Mouse (Mus musculus): Measurements from ENCODE around the gene Kcnh4.

DNA sequence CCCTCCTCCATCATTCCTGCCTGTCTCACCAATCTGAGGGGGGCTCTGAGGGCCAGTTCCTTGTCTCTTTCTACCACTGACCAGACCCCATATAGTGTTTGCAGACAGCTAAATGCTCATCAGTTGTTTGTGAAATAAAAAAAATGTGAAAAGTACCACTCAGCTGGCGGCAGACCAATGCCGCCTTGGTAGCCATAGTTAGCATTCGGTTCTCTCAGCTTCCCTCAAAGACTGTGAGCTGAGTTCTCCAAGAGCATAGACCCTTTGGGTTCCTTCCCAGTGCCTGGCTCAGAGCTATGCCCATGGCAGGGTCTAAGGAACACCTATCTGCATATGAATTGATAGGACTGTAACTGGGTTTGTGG, 5.1 kb downstream of the Kcnh4 start:
- no peak for TF ChIP-seq POLR2A (IDR thresholded peaks at IDR 0.05; ENCODE audit: extremely low read depth, insufficient read depth, low read length)
- TF ChIP-seq CTCF (IDR thresholded peaks at IDR 0.05; ENCODE audit: extremely low read depth, insufficient read depth, low read length), result no peak

Measured in cortical plate, adult 2 months (tissue).